Mouse (Mus musculus) lung, adult 2 months (tissue): ENCODE measurements around the gene Gm1123.

Experiments
- CTCF ChIP-seq: fragments of 200-500 bp; IDR thresholded peaks from 2 replicates; pipeline ENCODE4 v1.5.1; 2011; ENCODE audit warnings: mild to moderate bottlenecking, low read length, control low read depth; ENCODE audit not compliant: insufficient read depth
- POLR2A ChIP-seq: fragments of 200-500 bp; IDR thresholded peaks from 2 replicates; pipeline ENCODE4 v1.6.1; 2011; ENCODE audit warnings: low read depth, mild to moderate bottlenecking, control low read depth, low read length, borderline replicate concordance; ENCODE audit errors: extremely low read depth

GRCm38 (mm10) chr9:99021166-99021565 lies 14.3 kb downstream of the Gm1123 start:
- TF ChIP-seq CTCF (no peak), POLR2A (no peak)
